Comparison of ENCODE assay signal across 10 mouse cellular contexts in the genomic region with DNA sequence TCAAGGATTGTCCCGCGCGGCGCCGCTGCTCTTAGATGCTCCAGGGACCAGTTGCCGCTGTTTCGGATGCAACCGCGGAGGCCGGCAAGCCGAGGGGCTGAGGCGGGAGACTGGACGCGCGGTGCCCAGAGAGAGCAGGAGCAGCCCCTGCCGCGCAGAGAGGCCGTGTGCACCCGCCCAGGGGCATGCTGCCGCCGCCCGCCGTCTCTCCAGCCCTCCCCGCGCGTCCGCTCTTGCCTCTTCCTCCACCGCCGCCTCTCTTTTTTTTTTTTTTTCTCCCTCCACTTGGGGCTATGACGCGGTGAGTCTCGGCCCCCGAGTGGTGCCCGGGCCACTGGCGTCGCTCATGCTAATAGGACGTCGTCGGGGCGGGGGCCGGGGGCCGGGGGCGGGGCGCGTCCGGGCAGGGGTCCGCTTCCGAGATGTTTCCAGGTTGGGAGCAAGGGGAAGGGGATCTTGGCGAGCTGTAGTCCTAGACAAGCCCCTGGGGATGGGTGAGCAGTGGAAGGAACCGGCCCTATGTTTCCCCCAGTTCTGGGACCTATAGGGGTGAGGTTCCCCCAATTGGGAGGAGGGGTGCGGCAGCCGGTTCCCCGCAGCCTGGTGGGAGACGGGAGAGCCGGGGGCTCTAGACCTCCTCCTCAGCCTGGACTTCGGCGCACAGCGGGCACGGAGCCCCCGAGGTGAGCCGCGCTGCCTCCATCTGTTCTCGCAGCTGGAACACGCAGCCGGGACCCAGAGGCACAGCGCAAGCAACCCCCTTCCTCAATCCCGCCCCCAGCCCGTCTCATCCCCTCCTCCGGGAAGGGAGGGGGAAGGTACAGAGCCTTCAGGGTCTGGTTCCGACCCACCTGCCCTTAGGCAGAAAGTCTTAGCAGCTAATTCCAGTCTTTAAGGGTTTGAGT. TPM values are rescaled to one million over a fixed set of nuclear protein-coding genes. Genes with fewer than 3 reads are reported as not detected.
A peak's percentile ranks its signal among the peaks of the same experiment; 100 is the strongest.
DNase-seq lines count a peak whose midpoint lies in the region; ATAC-seq lines count a peak whose summit lies in the region.
"Had no signal": no experiment of that assay in that cellular context is flagged by ENCODE, and none has a peak within 500 bp of the region (broad histone marks: within the 10 kb centered on the region; RNA-seq: fewer than 3 reads in every experiment).

TSS of gene Slc18a3 (minus strand) at position 250 of the 905 bp plus-strand sequence.

- no peak within 1 kb of the TSS for H3K9ac ChIP-seq in heart, embryonic 14.5 days (ENCODE audit: low read length)
- H3K9ac ChIP-seq in forebrain, embryonic 14.5 days (ENCODE audit: low read length): peak within 1 kb of the TSS; percentile 21; the same call in 1 of the 2 replicates
- H3K9ac ChIP-seq in midbrain, embryonic 11.5 days (ENCODE audit: low read length): peak within 1 kb of the TSS; percentile 43
- H3K9ac ChIP-seq: liver, embryonic 14.5 days had no signal

- under 1% methylated on average over 65 of the region's 70 CpGs for WGBS in heart, embryonic 14.5 days
- WGBS in forebrain, embryonic 14.5 days: under 1% methylated on average over 68 of the region's 70 CpGs
- WGBS in midbrain, embryonic 11.5 days: under 1% methylated on average over 61 of the region's 70 CpGs

- peaks cover 0 to 15% of the 10 kb centered on the region in 2 experiments; a peak in 3 of 4 replicates for H3K4me1 ChIP-seq in heart, embryonic 14.5 days (ENCODE audit: control insufficient read depth in 2 of 2, insufficient read depth in 2 of 2, low read length in 2 of 2)
- peaks cover 9% of the 10 kb centered on the region for H3K4me1 ChIP-seq in forebrain, embryonic 14.5 days (ENCODE audit: control insufficient read depth, insufficient read depth, low read length)
- H3K4me1 ChIP-seq in midbrain, embryonic 11.5 days (ENCODE audit: control insufficient read depth, insufficient read depth, low read length): peaks cover 8% of the 10 kb centered on the region

- H3K4me3 ChIP-seq in heart, embryonic 14.5 days (ENCODE audit: control insufficient read depth in 1 of 2, insufficient read depth in 1 of 2, low read depth in 1 of 2, low read length in 2 of 2): peak within 1 kb of the TSS; percentile 23 to 34
- H3K4me3 ChIP-seq in forebrain, embryonic 14.5 days (ENCODE audit: low read depth, low read length): peak within 1 kb of the TSS; percentile 35
- peak within 1 kb of the TSS; percentile 38 for H3K4me3 ChIP-seq in midbrain, embryonic 11.5 days (ENCODE audit: low read depth, low read length)

- no peaks in the 10 kb centered on the region for H3K9me3 ChIP-seq in heart, embryonic 14.5 days (ENCODE audit: control insufficient read depth, low read length)
- no peaks in the 10 kb centered on the region for H3K9me3 ChIP-seq in forebrain, embryonic 14.5 days (replicated peaks; ENCODE audit: control insufficient read depth, low read length)
- no peaks in the 10 kb centered on the region for H3K9me3 ChIP-seq in midbrain, embryonic 11.5 days (ENCODE audit: control insufficient read depth, low read length)

- no peak within 1 kb of the TSS for H3K27ac ChIP-seq in heart, embryonic 14.5 days (replicated peaks in 1 of 2; ENCODE audit: control insufficient read depth in 1 of 2, insufficient read depth in 1 of 2, low read depth in 2 of 2, low read length in 2 of 2)
- H3K27ac ChIP-seq in forebrain, embryonic 14.5 days (ENCODE audit: low read depth, low read length): no peak within 1 kb of the TSS
- H3K27ac ChIP-seq in midbrain, embryonic 11.5 days (ENCODE audit: low read depth, low read length): no peak within 1 kb of the TSS
- H3K27ac ChIP-seq: liver, embryonic 14.5 days had no signal

- peaks cover 90% of the 10 kb centered on the region for H3K27me3 ChIP-seq in heart, embryonic 14.5 days (ENCODE audit: control insufficient read depth, insufficient read depth, low read length)
- H3K27me3 ChIP-seq in forebrain, embryonic 14.5 days (replicated peaks; ENCODE audit: control insufficient read depth, insufficient read depth, low read length): peaks cover 75% of the 10 kb centered on the region
- H3K27me3 ChIP-seq in midbrain, embryonic 11.5 days (ENCODE audit: control insufficient read depth, insufficient read depth, low read length): peaks cover 76% of the 10 kb centered on the region
- H3K27me3 ChIP-seq: CH12.LX had no signal

- no peaks in the 10 kb centered on the region for H3K36me3 ChIP-seq in heart, embryonic 14.5 days (ENCODE audit: control insufficient read depth, insufficient read depth, low read length)
- H3K36me3 ChIP-seq in forebrain, embryonic 14.5 days (ENCODE audit: control insufficient read depth, insufficient read depth, low read length): no peaks in the 10 kb centered on the region
- H3K36me3 ChIP-seq in midbrain, embryonic 11.5 days (ENCODE audit: control insufficient read depth, insufficient read depth, low read length): no peaks in the 10 kb centered on the region

- DNase-seq in heart, postnatal 25 days (ENCODE audit: low spot score): no peak
- peak; percentile 76 for DNase-seq in MN1 (ENCODE audit: low spot score)
- DNase-seq in forebrain, embryonic 14.5 days (ENCODE audit: low spot score): peak; percentile 25
- DNase-seq in midbrain, embryonic 11.5 days (ENCODE audit: low spot score, missing footprints): peak; percentile 90
- DNase-seq in left cerebral cortex, postnatal 14 days (ENCODE audit: low spot score in 2 of 2): no peak
- DNase-seq in spleen, postnatal 10 days (ENCODE audit: low spot score in 2 of 2): no peak

- ATAC-seq in heart, embryonic 14.5 days (ENCODE audit: insufficient number of reproducible peaks, insufficient read depth, low FRiP score, low read depth): no peak
- ATAC-seq in forebrain, embryonic 14.5 days: 0 out of 2 replicates have a peak, but pooled peaks have one; percentile 38
- peak; percentile 45; the same call in 1 of the 2 replicates for ATAC-seq in midbrain, embryonic 11.5 days (ENCODE audit: low FRiP score)
- ATAC-seq in megakaryocyte progenitor cell, adult 5-6 weeks (replicated peaks; ENCODE audit: poor library complexity): no peak

- intact Hi-C loops in heart, postnatal 25 days (cut with DNase I): no loop called here
- intact Hi-C loops in left cerebral cortex, postnatal 14 days (cut with DNase I): loop anchor here (10.0 kb wide), 1 partner anchor 90 kb away; no protein-coding TSS in a partner anchor

- H3K4me2 ChIP-seq in heart, embryonic 14.5 days (ENCODE audit: low read length): peak within 1 kb of the TSS; percentile 65
- peak within 1 kb of the TSS; percentile 59 for H3K4me2 ChIP-seq in forebrain, embryonic 14.5 days (ENCODE audit: low read length)
- H3K4me2 ChIP-seq in midbrain, embryonic 11.5 days: peak within 1 kb of the TSS; percentile 55

RNA-seq across cellular contexts. Expression of gene Slc18a3, which starts in this region (rescaled TPM):
- polyA plus RNA-seq in heart, embryonic 14.5 days (2014; fragmentation: Nextera tagmentation; extraction: Ambion mirVana): 0.11 and 0.82 TPM in 2 replicates
- total RNA-seq in heart, postnatal 25 days (2021): not detected
- 0.84 and 1.3 TPM in 2 replicates for polyA plus RNA-seq in forebrain, embryonic 14.5 days (2014; fragmentation: Nextera tagmentation; extraction: Ambion mirVana)
- 0.19 and 0.59 TPM in 2 replicates for polyA plus RNA-seq in midbrain, embryonic 11.5 days (2014; fragmentation: Nextera tagmentation; extraction: Ambion mirVana)
- not detected in 2 replicates for total RNA-seq in megakaryocyte progenitor cell, adult 5-6 weeks (2015)
- not detected in 2 replicates for total RNA-seq in megakaryocyte progenitor cell, adult 5-6 weeks (2017)
- 1 to 10 TPM; 2.1 to 2.5 TPM for total RNA-seq in left cerebral cortex, postnatal 14 days (2021)
- total RNA-seq: CH12.LX had no signal
- polyA plus RNA-seq: liver, embryonic 14.5 days had no signal

Comparison
In these comparisons a context has a peak if more than half of its experiments do, and no peak if none do; other contexts are left out.
1. Peak in DNase-seq, ATAC-seq, H3K4me3 ChIP-seq, H3K9ac ChIP-seq and H3K4me2 ChIP-seq in midbrain, embryonic 11.5 days; RNA of the gene not detected or under 1 TPM.
2. DNase-seq: peak in MN1 (single experiment) and forebrain, embryonic 14.5 days (single experiment); none in heart, postnatal 25 days (single experiment), left cerebral cortex, postnatal 14 days (0 of 2) and spleen, postnatal 10 days (0 of 2).
3. Peak in every context shown above with its lines, with median percentiles within 50 percentile points of each other: H3K4me2 ChIP-seq and H3K4me3 ChIP-seq.